23 mouse cellular contexts compared by ENCODE assay signal in the genomic region with DNA sequence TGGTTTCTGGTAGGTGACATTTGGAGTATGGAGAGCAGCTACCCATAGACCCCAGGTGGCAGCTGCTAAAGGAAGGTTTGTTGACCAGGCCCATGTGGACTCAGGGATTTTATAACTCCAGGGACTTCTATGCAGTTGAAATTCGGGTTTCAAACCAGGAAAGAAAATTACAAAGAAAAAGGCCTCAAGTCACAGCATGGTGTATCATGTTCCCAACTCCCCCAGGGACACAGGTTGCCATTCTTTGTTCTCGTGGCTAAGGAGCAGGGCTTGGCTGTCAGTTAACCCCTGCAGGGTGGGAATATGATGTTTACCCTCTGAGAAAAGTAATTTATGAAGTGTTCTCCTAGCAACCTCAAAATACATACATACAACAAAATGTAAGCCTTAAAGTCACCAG. TPM values are rescaled to one million over a fixed set of nuclear protein-coding genes. Genes with fewer than 3 reads are reported as not detected.
"Had no signal": no experiment of that assay in that cellular context is flagged by ENCODE, and none has a peak within 500 bp of the region (broad histone marks: within the 10 kb centered on the region; RNA-seq: fewer than 3 reads in every experiment).

No protein-coding gene starts in this region.

- ATAC-seq: liver, postnatal 0 days; lung, postnatal 0 days; midbrain, embryonic 16.5 days had no signal

- H3K9ac ChIP-seq: liver, embryonic 15.5 days; liver, postnatal 0 days; lung, embryonic 15.5 days; midbrain, embryonic 12.5 days; neural tube, embryonic 13.5 days; neural tube, embryonic 15.5 days; stomach, embryonic 15.5 days had no signal

- H3K4me1 ChIP-seq: liver, embryonic 15.5 days had no signal

- H3K36me3 ChIP-seq: liver, embryonic 15.5 days; lung, embryonic 15.5 days; midbrain, embryonic 12.5 days; neural tube, embryonic 13.5 days; neural tube, embryonic 15.5 days; stomach, embryonic 15.5 days had no signal

- H3K9me3 ChIP-seq: liver, embryonic 15.5 days; lung, embryonic 15.5 days; midbrain, embryonic 12.5 days; neural tube, embryonic 13.5 days; neural tube, embryonic 15.5 days; stomach, embryonic 15.5 days had no signal

- H3K27ac ChIP-seq: liver, embryonic 15.5 days; lung, embryonic 15.5 days; macrophage; midbrain, embryonic 12.5 days; neural tube, embryonic 13.5 days; neural tube, embryonic 15.5 days; stomach, embryonic 15.5 days; stomach, postnatal 0 days had no signal

- DNase-seq: liver, postnatal 0 days; lung, adult 2 months; lung, postnatal 14 days; lung, postnatal 36 days; midbrain, embryonic 14.5 days; right cerebral cortex, postnatal 14 days; thymus, adult 2 months; thymus, postnatal 25 days; thymus, postnatal 4 days had no signal

- H3K4me3 ChIP-seq: liver, embryonic 15.5 days; lung, embryonic 15.5 days; midbrain, embryonic 12.5 days; myocyte; neural tube, embryonic 13.5 days; neural tube, embryonic 15.5 days; stomach, embryonic 15.5 days had no signal

- H3K4me2 ChIP-seq: liver, embryonic 15.5 days; lung, embryonic 15.5 days; midbrain, embryonic 12.5 days; neural tube, embryonic 13.5 days; neural tube, embryonic 15.5 days; stomach, embryonic 15.5 days had no signal

- H3K27me3 ChIP-seq: liver, embryonic 15.5 days; lung, embryonic 15.5 days; midbrain, embryonic 12.5 days; neural tube, embryonic 13.5 days; neural tube, embryonic 15.5 days; stomach, embryonic 15.5 days had no signal

RNA-seq across cellular contexts. Expression of a gene that starts 19.9 kb away (rescaled TPM):
- total RNA-seq: megakaryocyte progenitor cell, adult 5-6 weeks; megakaryocyte-erythroid progenitor cell, adult 5-6 weeks had no signal
- polyA plus RNA-seq: macrophage; myocyte; neural tube, embryonic 13.5 days; spleen, adult 2 months had no signal

RNA-seq across cellular contexts. Expression of a gene that starts 36.0 kb away (rescaled TPM):
- polyA plus RNA-seq: myocyte had no signal

RNA-seq across cellular contexts. Expression of a gene that starts 42.8 kb away (rescaled TPM):
- total RNA-seq: megakaryocyte-erythroid progenitor cell, adult 5-6 weeks had no signal
- polyA plus RNA-seq: liver, embryonic 15.5 days; liver, postnatal 0 days; lung, embryonic 15.5 days; macrophage; myocyte; spleen, adult 2 months; thymus, adult 2 months had no signal
